In genomic region chrX:57656035-57656434, GRCm38 (mm10) we compare ENCODE assay signal across 17 mouse cellular contexts.
DNase-seq lines count a peak whose midpoint lies in the region; ATAC-seq lines count a peak whose summit lies in the region.
"Had no signal": no experiment of that assay in that cellular context is flagged by ENCODE, and none has a peak within 500 bp of the region (broad histone marks: within the 10 kb centered on the region; RNA-seq: fewer than 3 reads in every experiment).

No protein-coding gene starts in this region.

- no peaks in the 10 kb centered on the region for H3K9me3 ChIP-seq in forebrain, embryonic 14.5 days (replicated peaks; ENCODE audit: control insufficient read depth, low read length)
- no peaks in the 10 kb centered on the region for H3K9me3 ChIP-seq in forebrain, embryonic 12.5 days
- H3K9me3 ChIP-seq: embryonic facial prominence, embryonic 12.5 days; neural tube, embryonic 15.5 days had no signal

- no peaks in the 10 kb centered on the region for H3K27me3 ChIP-seq in forebrain, embryonic 14.5 days (replicated peaks; ENCODE audit: control insufficient read depth, insufficient read depth, low read length)
- no peaks in the 10 kb centered on the region for H3K27me3 ChIP-seq in forebrain, embryonic 12.5 days
- H3K27me3 ChIP-seq: embryonic facial prominence, embryonic 12.5 days; neural tube, embryonic 15.5 days had no signal

- no peak overlapping the region for H3K9ac ChIP-seq in forebrain, embryonic 14.5 days (ENCODE audit: low read length)
- H3K9ac ChIP-seq in forebrain, embryonic 12.5 days, result no peak overlapping the region
- H3K9ac ChIP-seq: embryonic facial prominence, embryonic 12.5 days; liver, embryonic 14.5 days; neural tube, embryonic 15.5 days had no signal

- no peak overlapping the region for H3K4me3 ChIP-seq in forebrain, embryonic 14.5 days (ENCODE audit: low read depth, low read length)
- no peak overlapping the region for H3K4me3 ChIP-seq in forebrain, embryonic 12.5 days (replicated peaks)
- H3K4me3 ChIP-seq: embryonic facial prominence, embryonic 12.5 days; neural tube, embryonic 15.5 days had no signal

- H3K27ac ChIP-seq in forebrain, embryonic 14.5 days (ENCODE audit: low read depth, low read length), result no peak overlapping the region
- H3K27ac ChIP-seq in forebrain, embryonic 12.5 days, result no peak overlapping the region
- H3K27ac ChIP-seq: embryonic facial prominence, embryonic 12.5 days; liver, embryonic 14.5 days; neural tube, embryonic 15.5 days had no signal

- ATAC-seq in forebrain, embryonic 14.5 days, result no peak
- ATAC-seq in forebrain, embryonic 12.5 days (ENCODE audit: low FRiP score), result no peak
- ATAC-seq: inflammation-experienced regulatory T-cells, adult 6 months had no signal

- peak; percentile 75 for DNase-seq in forebrain, embryonic 14.5 days (ENCODE audit: low spot score)
- DNase-seq in layer of hippocampus, adult 11-12 months (ENCODE audit: low spot score), result peak; percentile 3
- no peak for DNase-seq in layer of hippocampus, postnatal 25 days (ENCODE audit: extremely low spot score in 1 of 2, low spot score in 1 of 2)
- DNase-seq in lung, postnatal 10 days, result peak; percentile 14
- no peak for DNase-seq in lung, adult 18-20 months
- DNase-seq in brain, embryonic 18.5 days (ENCODE audit: low read depth, low spot score), result peak; percentile 16
- no peak for DNase-seq in natural killer cell, adult 2 months (ENCODE audit: low spot score in 2 of 2)
- DNase-seq: adrenal gland, adult 2 months; gastrocnemius, postnatal 14 days; heart, postnatal 36 days; kidney, adult 9 months; retina, postnatal 1 day had no signal

- no peaks in the 10 kb centered on the region for H3K36me3 ChIP-seq in forebrain, embryonic 14.5 days (ENCODE audit: control insufficient read depth, insufficient read depth, low read length)
- H3K36me3 ChIP-seq in forebrain, embryonic 12.5 days (replicated peaks), result no peaks in the 10 kb centered on the region
- H3K36me3 ChIP-seq: embryonic facial prominence, embryonic 12.5 days; neural tube, embryonic 15.5 days had no signal

- no peaks in the 10 kb centered on the region for H3K4me1 ChIP-seq in forebrain, embryonic 14.5 days (ENCODE audit: control insufficient read depth, insufficient read depth, low read length)
- no peaks in the 10 kb centered on the region for H3K4me1 ChIP-seq in forebrain, embryonic 12.5 days
- H3K4me1 ChIP-seq: embryonic facial prominence, embryonic 12.5 days; neural tube, embryonic 15.5 days had no signal

- 42% methylated on average over 2 of the region's 2 CpGs for WGBS in forebrain, embryonic 14.5 days
- WGBS in forebrain, embryonic 12.5 days, result 67% methylated on average over 2 of the region's 2 CpGs

- no peak overlapping the region for H3K4me2 ChIP-seq in forebrain, embryonic 14.5 days (ENCODE audit: low read length)
- no peak overlapping the region for H3K4me2 ChIP-seq in forebrain, embryonic 12.5 days
- H3K4me2 ChIP-seq: embryonic facial prominence, embryonic 12.5 days; neural tube, embryonic 15.5 days had no signal

Comparison
In these comparisons a context has a peak if more than half of its experiments do, and no peak if none do; other contexts are left out.
1. DNase-seq: peak in forebrain, embryonic 14.5 days (single experiment), layer of hippocampus, adult 11-12 months (single experiment), lung, postnatal 10 days (single experiment) and brain, embryonic 18.5 days (single experiment); none in layer of hippocampus, postnatal 25 days (0 of 2), lung, adult 18-20 months (0 of 2) and natural killer cell, adult 2 months (0 of 2).